Mouse (Mus musculus): ENCODE data around the gene Cyp1a2. TPM values are rescaled to one million over a fixed set of nuclear protein-coding genes. Genes with fewer than 3 reads are reported as not detected.
A peak's percentile ranks its signal among the peaks of the same experiment; 100 is the strongest.

Gene Cyp1a2
- polyA plus RNA-seq, 1 experiment = not detected

- Histone ChIP-seq H3K4me2 (ENCODE audit: low read depth) (peak within 1 kb of the TSS; percentile 82), H3K79me2 (ENCODE audit: control insufficient read depth, insufficient read depth) (peaks cover 47% of the 10 kb centered on the region), H3K36me3 (ENCODE audit: control insufficient read depth, insufficient read depth) (peaks cover 4% of the 10 kb centered on the region), H3ac (ENCODE audit: control insufficient read depth, insufficient read length) (peak within 1 kb of the TSS; percentile 54), H3K27me3 (ENCODE audit: control insufficient read depth, insufficient read depth, insufficient read length) (no peaks in the 10 kb centered on the region), H3K4me3 (peak within 1 kb of the TSS; percentile 57)
- TF ChIP-seq TCF12 (IDR thresholded peaks at IDR 0.05; ENCODE audit: insufficient read depth, poor library complexity, severe bottlenecking) (no peak), TCF3 (IDR thresholded peaks at IDR 0.05; ENCODE audit: insufficient read length, low read depth) (no peak), CEBPB (IDR thresholded peaks at IDR 0.05; ENCODE audit: insufficient read depth, poor library complexity, severe bottlenecking) (no peak), POLR2A (IDR thresholded peaks at IDR 0.05; ENCODE audit: insufficient read length, low read depth) (peak; percentile 76), MYOD1 (IDR thresholded peaks at IDR 0.05; ENCODE audit: control insufficient read depth in 1 of 3, insufficient read length in 2 of 3, low read depth in 2 of 3) (no peak), MAX (IDR thresholded peaks at IDR 0.05; ENCODE audit: low read depth) (no peak), USF1 (IDR thresholded peaks at IDR 0.05; ENCODE audit: low read depth) (no peak), REST (IDR thresholded peaks at IDR 0.05; ENCODE audit: insufficient read depth, insufficient read length) (no peak), MYOG (IDR thresholded peaks at IDR 0.05; ENCODE audit: control insufficient read depth in 1 of 3, insufficient read depth in 1 of 3, insufficient read length in 2 of 3, low read depth in 2 of 3) (no peak), E2F4 (IDR thresholded peaks at IDR 0.05; ENCODE audit: insufficient read depth) (peak; percentile 72), POLR2AphosphoS2 (IDR thresholded peaks at IDR 0.05; ENCODE audit: insufficient read length, low read depth) (peak; percentile 82), SRF (IDR thresholded peaks at IDR 0.05; ENCODE audit: control insufficient read depth, insufficient read length, low read depth) (no peak)
These were observed 24.7 kb upstream of the Cyp1a2 start, which contains the start of gene Edc3 for GRCm38 (mm10) chr9:57708068-57708719. TSS of gene Edc3 (plus strand) at chr9:57708540.

GRCm38 (mm10) chr9:57706496-57706895, 23.0 kb upstream of the Cyp1a2 start:
- Histone ChIP-seq H3K36me3 (ENCODE audit: control insufficient read depth, insufficient read depth) (no peaks in the 10 kb centered on the region), H3K4me2 (ENCODE audit: low read depth) (no peak overlapping the region), H3K4me3 (no peak overlapping the region), H3K79me2 (ENCODE audit: control insufficient read depth, insufficient read depth) (peaks cover 30% of the 10 kb centered on the region), H3K27me3 (ENCODE audit: control insufficient read depth, insufficient read depth, insufficient read length) (no peaks in the 10 kb centered on the region), H3ac (ENCODE audit: control insufficient read depth, insufficient read length) (no peak overlapping the region)
- no peak for TF ChIP-seq POLR2A (IDR thresholded peaks at IDR 0.05; ENCODE audit: insufficient read length, low read depth)
- no peak for TF ChIP-seq REST (IDR thresholded peaks at IDR 0.05; ENCODE audit: insufficient read depth, insufficient read length)

- no peaks in the 10 kb centered on the region for H3K79me2 ChIP-seq (ENCODE audit: control insufficient read depth, insufficient read depth)
- no peak overlapping the region for H3K4me2 ChIP-seq (ENCODE audit: low read depth)
- no peaks in the 10 kb centered on the region for H3K36me3 ChIP-seq (ENCODE audit: control insufficient read depth, insufficient read depth)
- TF ChIP-seq POLR2AphosphoS2 (IDR thresholded peaks at IDR 0.05; ENCODE audit: insufficient read length, low read depth) (no peak), USF1 (IDR thresholded peaks at IDR 0.05; ENCODE audit: low read depth) (no peak), REST (IDR thresholded peaks at IDR 0.05; ENCODE audit: insufficient read depth, insufficient read length) (no peak), POLR2A (IDR thresholded peaks at IDR 0.05; ENCODE audit: insufficient read length, low read depth) (no peak), TCF3 (IDR thresholded peaks at IDR 0.05; ENCODE audit: insufficient read length, low read depth) (no peak), TCF12 (IDR thresholded peaks at IDR 0.05; ENCODE audit: insufficient read depth, poor library complexity, severe bottlenecking) (no peak), SRF (IDR thresholded peaks at IDR 0.05; ENCODE audit: control insufficient read depth, insufficient read length, low read depth) (no peak), MYOD1 (IDR thresholded peaks at IDR 0.05; ENCODE audit: control insufficient read depth in 1 of 3, insufficient read length in 2 of 3, low read depth in 2 of 3) (no peak), CEBPB (IDR thresholded peaks at IDR 0.05; ENCODE audit: insufficient read depth, poor library complexity, severe bottlenecking) (no peak)
- H3K4me3 ChIP-seq = no peak overlapping the region
- H3ac ChIP-seq (ENCODE audit: control insufficient read depth, insufficient read length) = no peak overlapping the region
- H3K27me3 ChIP-seq (ENCODE audit: control insufficient read depth, insufficient read depth, insufficient read length) = peaks cover 29% of the 10 kb centered on the region
These were observed 15.1 kb upstream of the Cyp1a2 start for GRCm38 (mm10) chr9:57698466-57699150.

GRCm38 (mm10) chr9:57697380-57697779, 13.9 kb upstream of the Cyp1a2 start:
- no peaks in the 10 kb centered on the region for H3K79me2 ChIP-seq (ENCODE audit: control insufficient read depth, insufficient read depth)
- H3K4me2 ChIP-seq (ENCODE audit: low read depth) = no peak overlapping the region
- no peak overlapping the region for H3ac ChIP-seq (ENCODE audit: control insufficient read depth, insufficient read length)
- H3K4me3 ChIP-seq = no peak overlapping the region
- no peak for TF ChIP-seq MYOG (IDR thresholded peaks at IDR 0.05; ENCODE audit: control insufficient read depth in 1 of 3, insufficient read depth in 1 of 3, insufficient read length in 2 of 3, low read depth in 2 of 3)
- no peak for TF ChIP-seq POLR2AphosphoS2 (IDR thresholded peaks at IDR 0.05; ENCODE audit: insufficient read length, low read depth)
- no peak for TF ChIP-seq E2F4 (IDR thresholded peaks at IDR 0.05; ENCODE audit: insufficient read depth)
- no peak for TF ChIP-seq SRF (IDR thresholded peaks at IDR 0.05; ENCODE audit: control insufficient read depth, insufficient read length, low read depth)
- TF ChIP-seq REST (IDR thresholded peaks at IDR 0.05; ENCODE audit: insufficient read depth, insufficient read length) = no peak
- no peak for TF ChIP-seq MYOD1 (IDR thresholded peaks at IDR 0.05; ENCODE audit: control insufficient read depth in 1 of 3, insufficient read length in 2 of 3, low read depth in 2 of 3)
- no peak for TF ChIP-seq USF1 (IDR thresholded peaks at IDR 0.05; ENCODE audit: low read depth)
- no peak for TF ChIP-seq POLR2A (IDR thresholded peaks at IDR 0.05; ENCODE audit: insufficient read length, low read depth)
- TF ChIP-seq TCF3 (IDR thresholded peaks at IDR 0.05; ENCODE audit: insufficient read length, low read depth) = no peak
- no peak for TF ChIP-seq MAX (IDR thresholded peaks at IDR 0.05; ENCODE audit: low read depth)
- TF ChIP-seq TCF12 (IDR thresholded peaks at IDR 0.05; ENCODE audit: insufficient read depth, poor library complexity, severe bottlenecking) = no peak
- no peak for TF ChIP-seq CEBPB (IDR thresholded peaks at IDR 0.05; ENCODE audit: insufficient read depth, poor library complexity, severe bottlenecking)
- no peaks in the 10 kb centered on the region for H3K36me3 ChIP-seq (ENCODE audit: control insufficient read depth, insufficient read depth)
- H3K27me3 ChIP-seq (ENCODE audit: control insufficient read depth, insufficient read depth, insufficient read length) = peaks cover 29% of the 10 kb centered on the region
